8 mouse cellular contexts compared by ENCODE assay signal in the genomic region with DNA sequence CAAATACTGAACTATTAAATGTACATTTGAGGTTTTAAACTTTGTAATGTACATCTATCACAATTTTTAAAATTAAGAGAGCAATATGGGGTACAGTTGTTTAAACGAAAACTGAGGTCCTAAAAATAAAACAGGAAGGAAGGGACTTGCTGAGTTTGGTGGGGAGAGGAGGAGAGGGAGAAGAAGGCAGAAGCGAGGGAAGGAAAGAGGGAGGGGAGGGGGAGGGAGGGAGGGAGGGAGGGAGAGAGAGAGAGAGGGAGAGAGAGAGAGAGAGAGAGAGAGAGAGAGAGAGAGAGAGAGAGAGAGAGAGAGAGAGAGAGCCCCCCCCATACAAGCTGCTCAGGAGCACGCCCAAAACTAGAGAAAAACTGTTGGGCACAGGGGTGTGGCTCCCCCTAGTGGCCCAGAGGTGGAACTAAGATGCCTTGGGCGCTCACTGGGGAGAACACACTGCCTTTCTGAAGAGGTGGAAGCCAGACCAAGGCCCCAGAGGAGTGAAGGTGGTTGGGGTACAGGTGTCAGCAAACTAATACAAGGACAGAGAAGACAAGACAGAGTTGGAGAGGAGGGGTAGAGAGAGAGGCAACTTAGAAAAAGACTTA. TPM values are rescaled to one million over a fixed set of nuclear protein-coding genes. Genes with fewer than 3 reads are reported as not detected.
DNase-seq lines count a peak whose midpoint lies in the region; ATAC-seq and TF ChIP-seq lines count a peak whose summit lies in the region.

No protein-coding gene starts in this region.

- no peaks in the 10 kb centered on the region for H3K36me3 ChIP-seq in kidney, postnatal 0 days (ENCODE audit: insufficient read depth, low read length)
- H3K36me3 ChIP-seq in kidney, embryonic 16.5 days (ENCODE audit: insufficient read depth, low read length), result no peaks in the 10 kb centered on the region
- no peaks in the 10 kb centered on the region for H3K36me3 ChIP-seq in liver, embryonic 11.5 days (ENCODE audit: control insufficient read depth, insufficient read depth, low read length)
- no peaks in the 10 kb centered on the region for H3K36me3 ChIP-seq in neural tube, embryonic 11.5 days (ENCODE audit: control insufficient read depth, insufficient read depth, low read length)

- no peak overlapping the region for H3K4me3 ChIP-seq in kidney, postnatal 0 days (replicated peaks; ENCODE audit: low read depth, low read length)
- H3K4me3 ChIP-seq in kidney, embryonic 16.5 days (ENCODE audit: low read length), result no peak overlapping the region
- no peak overlapping the region for H3K4me3 ChIP-seq in liver, embryonic 11.5 days (ENCODE audit: low read depth, low read length)
- H3K4me3 ChIP-seq in neural tube, embryonic 11.5 days (ENCODE audit: low read depth, low read length), result no peak overlapping the region

- H3K4me1 ChIP-seq in kidney, postnatal 0 days (replicated peaks; ENCODE audit: insufficient read depth, low read length), result no peaks in the 10 kb centered on the region
- H3K4me1 ChIP-seq in kidney, embryonic 16.5 days (ENCODE audit: insufficient read depth, low read length), result peaks cover 2% of the 10 kb centered on the region; the same call in 1 of the 2 replicates
- peaks cover 4% of the 10 kb centered on the region; the same call in 1 of the 2 replicates for H3K4me1 ChIP-seq in liver, embryonic 11.5 days (replicated peaks; ENCODE audit: control insufficient read depth, insufficient read depth, low read length)
- peaks cover 4% of the 10 kb centered on the region for H3K4me1 ChIP-seq in neural tube, embryonic 11.5 days (ENCODE audit: control insufficient read depth, insufficient read depth, low read length)

- WGBS in kidney, postnatal 0 days, result 24% methylated on average over 4 of the region's 4 CpGs
- WGBS in kidney, embryonic 16.5 days, result 13% methylated on average over 3 of the region's 4 CpGs
- 5% methylated on average over 3 of the region's 4 CpGs for WGBS in liver, embryonic 11.5 days
- WGBS in neural tube, embryonic 11.5 days, result 20% methylated on average over 3 of the region's 4 CpGs

- ATAC-seq in kidney, postnatal 0 days (replicated peaks; ENCODE audit: low FRiP score, low read depth), result no peak
- no peak for ATAC-seq in kidney, embryonic 16.5 days (ENCODE audit: low FRiP score, low TSS enrichment)
- no peak for ATAC-seq in liver, embryonic 11.5 days (replicated peaks; ENCODE audit: low FRiP score)
- ATAC-seq in neural tube, embryonic 11.5 days (ENCODE audit: insufficient read depth, low FRiP score, low TSS enrichment), result no peak

- DNase-seq in kidney, postnatal 0 days (ENCODE audit: low spot score), result peak; percentile 73
- peak; percentile 53 for DNase-seq in Muller cell, postnatal 12 days (ENCODE audit: inconsistent ontology term)
- peak; percentile 25 to 44 for DNase-seq in cerebellum, postnatal 25 days
- DNase-seq in heart, postnatal 36 days, result peak; percentile 51 to 62
- DNase-seq in liver, embryonic 11.5 days (ENCODE audit: low spot score), result peak; percentile 61
- peak; percentile 67 for DNase-seq in neural tube, embryonic 11.5 days (ENCODE audit: low spot score)
- DNase-seq in thymus, postnatal 14 days, result peak; percentile 65

- no peak overlapping the region for H3K27ac ChIP-seq in kidney, postnatal 0 days
- H3K27ac ChIP-seq in kidney, embryonic 16.5 days (ENCODE audit: low read length), result no peak overlapping the region
- no peak overlapping the region for H3K27ac ChIP-seq in liver, embryonic 11.5 days (ENCODE audit: low read depth, low read length)
- no peak overlapping the region for H3K27ac ChIP-seq in neural tube, embryonic 11.5 days (ENCODE audit: low read depth, low read length)

- H3K9ac ChIP-seq in kidney, postnatal 0 days (ENCODE audit: low read depth, low read length), result no peak overlapping the region
- no peak overlapping the region for H3K9ac ChIP-seq in kidney, embryonic 16.5 days (replicated peaks; ENCODE audit: low read length)
- H3K9ac ChIP-seq in liver, embryonic 11.5 days (ENCODE audit: low read depth, low read length), result no peak overlapping the region
- no peak overlapping the region for H3K9ac ChIP-seq in neural tube, embryonic 11.5 days (ENCODE audit: low read length)

- no peak overlapping the region for H3K4me2 ChIP-seq in kidney, postnatal 0 days (ENCODE audit: low read length)
- no peak overlapping the region for H3K4me2 ChIP-seq in kidney, embryonic 16.5 days (replicated peaks; ENCODE audit: low read depth, low read length)
- no peak overlapping the region for H3K4me2 ChIP-seq in liver, embryonic 11.5 days
- no peak overlapping the region for H3K4me2 ChIP-seq in neural tube, embryonic 11.5 days (ENCODE audit: low read depth)

- intact Hi-C loops in heart, postnatal 36 days (cut with DNase I), result loop anchor here (1.0 to 5.0 kb wide), 3 partner anchors 48 to 334 kb away; no protein-coding TSS in a partner anchor

- no peaks in the 10 kb centered on the region for H3K9me3 ChIP-seq in kidney, postnatal 0 days (replicated peaks; ENCODE audit: low read length)
- H3K9me3 ChIP-seq in kidney, embryonic 16.5 days (ENCODE audit: low read length), result no peaks in the 10 kb centered on the region
- H3K9me3 ChIP-seq in liver, embryonic 11.5 days (ENCODE audit: control insufficient read depth, low read length), result no peaks in the 10 kb centered on the region
- no peaks in the 10 kb centered on the region for H3K9me3 ChIP-seq in neural tube, embryonic 11.5 days (ENCODE audit: control insufficient read depth, low read length)

- H3K27me3 ChIP-seq in kidney, postnatal 0 days (ENCODE audit: insufficient read depth, low read length), result 0 out of 2 replicates have a peak, but pooled peaks cover 10% of the 10 kb centered on the region
- H3K27me3 ChIP-seq in kidney, embryonic 16.5 days (ENCODE audit: insufficient read depth, low read length), result 0 out of 2 replicates have a peak, but pooled peaks cover 13% of the 10 kb centered on the region
- H3K27me3 ChIP-seq in liver, embryonic 11.5 days (replicated peaks; ENCODE audit: control insufficient read depth, insufficient read depth, low read length), result peaks cover 3% of the 10 kb centered on the region; the same call in 1 of the 2 replicates
- H3K27me3 ChIP-seq in neural tube, embryonic 11.5 days (ENCODE audit: control insufficient read depth, insufficient read depth, low read length), result 0 out of 2 replicates have a peak, but pooled peaks cover 6% of the 10 kb centered on the region

- peak; percentile 78 for TF ChIP-seq CTCF in kidney, postnatal 0 days (IDR thresholded peaks at IDR 0.05; ENCODE audit: low read depth)

RNA-seq across cellular contexts. Expression of a gene that starts 3.8 kb away (rescaled TPM):
- polyA plus RNA-seq in kidney, postnatal 0 days (2015; fragmentation: Nextera tagmentation; extraction: Ambion mirVana), result 0.08 and 0.14 TPM in 2 replicates
- polyA plus RNA-seq in kidney, embryonic 16.5 days (2015; fragmentation: Nextera tagmentation; extraction: Ambion mirVana), result 0.10 TPM in 1 of 2 replicates, not detected in the other
- total RNA-seq in heart, postnatal 36 days (2021), result not detected
- polyA plus RNA-seq in liver, embryonic 11.5 days (2014; fragmentation: Nextera tagmentation; extraction: Ambion mirVana), result 5.6 and 6.4 TPM in 2 replicates
- polyA plus RNA-seq in neural tube, embryonic 11.5 days (2014; fragmentation: Nextera tagmentation; extraction: Ambion mirVana), result 0.31 and 0.39 TPM in 2 replicates

RNA-seq across cellular contexts. Expression of a gene that starts 6.2 kb away (rescaled TPM):
- polyA plus RNA-seq in kidney, postnatal 0 days (2015; fragmentation: Nextera tagmentation; extraction: Ambion mirVana), result not detected in 2 replicates
- polyA plus RNA-seq in kidney, embryonic 16.5 days (2015; fragmentation: Nextera tagmentation; extraction: Ambion mirVana), result not detected in 2 replicates
- total RNA-seq in heart, postnatal 36 days (2021), result not detected
- not detected in 2 replicates for polyA plus RNA-seq in liver, embryonic 11.5 days (2014; fragmentation: Nextera tagmentation; extraction: Ambion mirVana)
- polyA plus RNA-seq in neural tube, embryonic 11.5 days (2014; fragmentation: Nextera tagmentation; extraction: Ambion mirVana), result not detected in 2 replicates

RNA-seq across cellular contexts. Expression of a gene that starts 20.6 kb away (rescaled TPM):
- not detected in 2 replicates for polyA plus RNA-seq in kidney, postnatal 0 days (2015; fragmentation: Nextera tagmentation; extraction: Ambion mirVana)
- not detected in 2 replicates for polyA plus RNA-seq in kidney, embryonic 16.5 days (2015; fragmentation: Nextera tagmentation; extraction: Ambion mirVana)
- 10 to 100 TPM in 1 of 2 experiments, 1 to 10 TPM in 1; 7.7 to 15.5 TPM for total RNA-seq in heart, postnatal 36 days (2021)
- not detected in 2 replicates for polyA plus RNA-seq in liver, embryonic 11.5 days (2014; fragmentation: Nextera tagmentation; extraction: Ambion mirVana)
- polyA plus RNA-seq in neural tube, embryonic 11.5 days (2014; fragmentation: Nextera tagmentation; extraction: Ambion mirVana), result not detected in 2 replicates

RNA-seq across cellular contexts. Expression of a gene that starts 22.1 kb away (rescaled TPM):
- polyA plus RNA-seq in kidney, postnatal 0 days (2015; fragmentation: Nextera tagmentation; extraction: Ambion mirVana), result 0.05 and 0.09 TPM in 2 replicates
- 0.04 and 0.12 TPM in 2 replicates for polyA plus RNA-seq in kidney, embryonic 16.5 days (2015; fragmentation: Nextera tagmentation; extraction: Ambion mirVana)
- total RNA-seq in heart, postnatal 36 days (2021), result not detected
- polyA plus RNA-seq in liver, embryonic 11.5 days (2014; fragmentation: Nextera tagmentation; extraction: Ambion mirVana), result not detected in 2 replicates
- not detected in 2 replicates for polyA plus RNA-seq in neural tube, embryonic 11.5 days (2014; fragmentation: Nextera tagmentation; extraction: Ambion mirVana)

RNA-seq across cellular contexts. Expression of a gene that starts 41.6 kb away (rescaled TPM):
- polyA plus RNA-seq in kidney, postnatal 0 days (2015; fragmentation: Nextera tagmentation; extraction: Ambion mirVana), result not detected in 2 replicates
- polyA plus RNA-seq in kidney, embryonic 16.5 days (2015; fragmentation: Nextera tagmentation; extraction: Ambion mirVana), result not detected in 2 replicates
- total RNA-seq in heart, postnatal 36 days (2021), result not detected
- not detected in 2 replicates for polyA plus RNA-seq in liver, embryonic 11.5 days (2014; fragmentation: Nextera tagmentation; extraction: Ambion mirVana)
- polyA plus RNA-seq in neural tube, embryonic 11.5 days (2014; fragmentation: Nextera tagmentation; extraction: Ambion mirVana), result not detected in 2 replicates
